Mouse (Mus musculus) G1E (cell line): ENCODE results near the gene Slc44a3.

ENCODE experiments used
- CTCF ChIP-seq: IDR thresholded peaks from 2 replicates; pipeline ENCODE4 v1.5.1; 2012; ENCODE audit warnings: low read depth, low read length, inconsistent platforms, mixed read lengths
- GATA1 ChIP-seq: IDR thresholded peaks from 2 replicates; pipeline ENCODE4 v1.6.1; 2012; ENCODE audit warnings: borderline replicate concordance, low read length, inconsistent platforms, mixed read lengths

DNA sequence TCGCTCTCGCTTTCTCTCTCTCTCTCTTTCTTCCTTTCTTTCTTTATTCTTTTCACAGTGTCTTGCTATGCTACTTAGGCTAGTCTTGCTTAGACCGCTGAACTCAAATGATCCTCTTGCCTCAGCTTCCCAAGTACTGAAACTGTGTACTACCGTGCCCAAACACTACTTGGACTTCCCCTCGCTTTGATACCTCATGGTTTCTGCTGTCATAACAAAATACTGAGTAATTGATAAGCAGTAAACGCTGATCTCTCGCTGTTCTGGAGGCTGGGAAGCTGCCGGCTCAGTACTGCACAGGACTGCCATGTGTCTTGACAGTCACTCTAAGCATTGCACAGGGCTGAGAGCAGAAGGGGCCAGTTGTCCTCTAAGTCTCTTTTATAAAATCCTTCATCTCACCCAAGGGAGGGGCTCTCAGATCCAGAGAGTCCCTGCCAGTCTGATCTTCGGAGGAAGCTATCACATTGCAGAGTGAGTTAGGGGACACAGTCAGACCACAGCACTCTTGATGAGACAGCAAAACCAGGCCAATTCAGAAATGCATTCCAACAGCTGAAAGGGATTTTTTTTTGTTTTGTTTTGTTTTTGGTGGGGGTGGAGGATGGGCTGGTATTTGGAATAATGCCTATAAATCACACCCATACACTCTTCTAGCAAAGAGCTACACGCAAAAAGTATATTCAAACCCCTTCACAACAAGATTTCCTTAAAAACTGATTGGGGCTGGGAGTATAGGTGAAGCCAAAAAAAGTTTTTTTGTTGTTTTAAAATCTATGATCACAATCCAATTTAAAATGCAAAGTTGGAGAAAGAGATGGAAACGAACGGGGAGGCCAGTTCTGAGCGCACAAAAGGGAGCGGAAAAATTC is 114.6 kb downstream of the Slc44a3 start:
- TF ChIP-seq CTCF (no peak), GATA1 (no peak)
